Mouse (Mus musculus) limb, embryonic 11.5 days (tissue): ENCODE measurements at regions not wholly inside any gene's neighbourhood (a gene's known extent, or its start where the extent isn't known, plus 50 kb on each side); places are given as distances from the start of the nearest gene placed in this dataset.

Source experiments
- ATAC-seq: fragments of 200-750 bp; cut with Nextera tagmentation; 2 replicates; pipeline ENCODE4 v1.8.0; 2017; ENCODE audit warnings: low read depth; ENCODE audit not compliant: insufficient number of reproducible peaks, low FRiP score, low TSS enrichment
- DNase-seq: peaks from one replicate; pipeline ENCODE4 v3.0.0-alpha.2; 2015; ENCODE audit warnings: low spot score
- H3K27ac ChIP-seq: fragments of 300-500 bp; sonication (generic); replicated peaks from 2 replicates; pipeline ENCODE4 v1.5.1; 2014; ENCODE audit warnings: low read depth, mild to moderate bottlenecking, low read length
- H3K27me3 ChIP-seq: fragments of 300-500 bp; sonication (generic); 2 replicates; pipeline ENCODE4 v1.6.1; 2014; ENCODE audit warnings: mild to moderate bottlenecking, low read length, mixed read lengths; ENCODE audit not compliant: control insufficient read depth, insufficient read depth
- H3K36me3 ChIP-seq: fragments of 300-500 bp; sonication (generic); 2 replicates; pipeline ENCODE4 v1.6.1; 2014; ENCODE audit warnings: mild to moderate bottlenecking, low read length, moderate library complexity, mixed read lengths; ENCODE audit not compliant: control insufficient read depth, insufficient read depth
- H3K4me1 ChIP-seq: fragments of 300-500 bp; sonication (generic); 2 replicates; pipeline ENCODE4 v1.6.1; 2014; ENCODE audit warnings: low read length, mixed read lengths; ENCODE audit not compliant: control insufficient read depth, insufficient read depth
- H3K4me2 ChIP-seq: fragments of 300-500 bp; sonication (generic); 2 replicates; pipeline ENCODE4 v1.6.1; 2014; ENCODE audit warnings: low read depth, mild to moderate bottlenecking, moderate library complexity; ENCODE audit not compliant: severe bottlenecking
- H3K4me3 ChIP-seq: fragments of 300-500 bp; sonication (generic); 2 replicates; pipeline ENCODE4 v1.5.1; 2014; ENCODE audit warnings: low read depth, low read length
- H3K9ac ChIP-seq: fragments of 300-500 bp; sonication (generic); 2 replicates; pipeline ENCODE4 v1.6.1; 2014; ENCODE audit warnings: mild to moderate bottlenecking, low read length
- H3K9me3 ChIP-seq: fragments of 300-500 bp; sonication (generic); 2 replicates; pipeline ENCODE4 v1.6.1; 2016; ENCODE audit warnings: low read length; ENCODE audit not compliant: control insufficient read depth
- WGBS: fragments of 180-500 bp; shearing (Covaris S2); extraction: QIAGEN DNeasy Blood & Tissue Kit; methylation state at CpG from one replicate; pipeline ENCODE4 v1.1.7; 2014; 5-methylcytosine and 5-hydroxymethylcytosine counted together

DNA sequence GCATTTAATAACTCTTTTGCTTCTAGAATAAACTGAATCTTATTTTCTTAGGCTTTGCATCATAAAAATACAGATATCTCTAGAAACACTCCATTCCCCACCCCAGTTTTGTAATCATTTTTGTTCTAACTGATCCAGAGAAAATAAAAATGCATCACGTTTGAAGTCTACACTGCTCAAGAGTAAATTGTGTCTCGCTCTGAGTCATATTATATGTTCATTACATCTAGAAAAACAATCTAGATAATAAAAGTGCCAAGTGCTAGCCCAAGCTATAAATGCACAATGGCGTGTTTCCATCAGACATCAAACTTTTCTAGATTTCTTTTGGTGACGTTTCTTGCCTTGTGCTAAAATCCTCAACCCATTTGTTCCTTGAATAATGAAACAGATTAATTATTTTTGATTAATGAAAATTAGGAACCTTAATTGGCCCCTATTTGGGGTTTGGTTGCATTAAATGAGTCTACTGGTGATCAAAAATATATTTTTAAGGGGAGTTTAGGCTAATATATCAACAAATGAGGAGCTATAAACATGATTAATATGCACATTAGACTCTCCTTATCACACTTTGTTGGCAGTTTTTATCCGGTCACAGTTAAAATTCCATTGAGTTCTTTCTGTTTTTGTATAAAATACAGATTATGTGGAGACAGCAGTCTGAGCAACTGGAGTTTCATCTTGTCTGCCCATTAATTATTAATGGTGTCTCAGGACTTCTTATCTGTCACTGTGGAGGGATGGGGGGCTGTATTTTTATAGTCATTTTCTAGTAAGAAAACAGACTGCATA, 206.0 kb downstream of the Tbx18 start:
- Histone ChIP-seq H3K36me3 (no peaks in the 10 kb centered on the region), H3K4me1 (no peaks in the 10 kb centered on the region), H3K27me3 (no peaks in the 10 kb centered on the region), H3K4me3 (no peak overlapping the region), H3K9ac (no peak overlapping the region), H3K4me2 (no peak overlapping the region), H3K27ac (no peak overlapping the region), H3K9me3 (no peaks in the 10 kb centered on the region)
- ATAC-seq (no peak), DNase-seq (no peak)
- WGBS: 79% methylated on average over 5 of the region's 5 CpGs

DNA sequence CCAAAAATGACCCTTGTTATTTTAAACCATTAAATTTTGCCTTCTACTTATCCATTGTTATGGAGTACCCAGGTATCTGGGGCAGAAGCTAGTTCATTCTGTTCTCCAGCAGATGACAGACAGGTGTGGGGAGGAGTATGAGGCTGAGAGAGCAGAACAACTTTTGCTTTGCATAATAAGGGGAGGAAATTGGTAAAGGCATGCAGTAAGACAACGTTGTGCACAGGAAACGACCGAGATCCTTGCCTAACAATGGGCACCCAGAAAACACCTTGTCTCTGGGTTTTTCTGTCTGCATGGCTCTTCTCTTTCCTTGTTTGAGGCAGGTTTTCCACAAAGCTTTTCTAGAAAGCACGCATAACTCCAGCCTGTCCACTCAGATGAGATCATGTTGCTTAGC, 220.4 kb downstream of the Tbx18 start:
- Histone ChIP-seq H3K9ac (no peak overlapping the region), H3K9me3 (no peaks in the 10 kb centered on the region), H3K36me3 (no peaks in the 10 kb centered on the region), H3K27me3 (peaks cover 5% of the 10 kb centered on the region; the same call in 1 of the 2 replicates), H3K4me1 (no peaks in the 10 kb centered on the region), H3K4me2 (no peak overlapping the region), H3K4me3 (no peak overlapping the region), H3K27ac (no peak overlapping the region)
- DNase-seq (no peak), ATAC-seq (no peak)
- WGBS: 76% methylated on average over 4 of the region's 4 CpGs

DNA sequence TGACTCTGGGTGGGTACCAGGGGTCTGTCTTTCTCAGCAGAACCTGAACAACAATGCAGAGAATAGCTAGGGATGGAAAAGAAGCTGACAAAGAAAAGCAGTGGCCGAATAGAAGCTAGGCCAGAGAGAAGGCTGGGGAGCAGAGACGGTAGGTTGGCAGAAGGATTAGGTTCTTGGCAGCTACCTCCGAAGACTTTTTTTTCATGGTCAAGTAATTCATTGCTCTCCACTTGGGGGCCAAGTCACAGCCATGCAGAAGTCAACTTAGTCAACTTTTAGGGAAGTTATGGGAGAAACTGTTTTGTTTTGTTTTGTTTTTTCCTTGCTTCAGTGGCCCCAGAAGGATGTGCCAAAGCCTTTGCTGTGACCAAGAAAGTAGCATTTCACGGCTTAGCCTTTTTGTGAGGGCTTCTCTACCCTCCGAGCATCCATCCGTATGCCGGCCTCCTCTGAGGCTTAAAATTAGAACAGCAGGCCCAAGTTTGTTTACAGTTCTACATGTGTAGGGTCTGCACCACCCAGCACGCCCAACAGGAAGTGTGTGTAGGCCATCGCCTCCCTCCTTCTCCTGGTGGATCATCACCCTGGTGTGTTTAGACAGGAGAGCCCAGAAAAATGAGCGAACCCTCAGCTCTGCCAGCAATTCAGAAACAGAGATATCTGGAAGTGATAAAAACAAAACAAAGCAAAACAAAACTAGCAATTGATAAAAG, 226.2 kb downstream of the Tbx18 start:
- Histone ChIP-seq H3K4me2 (no peak overlapping the region), H3K4me1 (no peaks in the 10 kb centered on the region), H3K27ac (no peak overlapping the region), H3K9ac (no peak overlapping the region), H3K9me3 (no peaks in the 10 kb centered on the region), H3K36me3 (no peaks in the 10 kb centered on the region), H3K4me3 (no peak overlapping the region), H3K27me3 (peaks cover 5% of the 10 kb centered on the region; the same call in 1 of the 2 replicates)
- DNase-seq (peak; percentile 11), ATAC-seq (no peak)
- 43% methylated on average over 10 of the region's 10 CpGs for WGBS

DNA sequence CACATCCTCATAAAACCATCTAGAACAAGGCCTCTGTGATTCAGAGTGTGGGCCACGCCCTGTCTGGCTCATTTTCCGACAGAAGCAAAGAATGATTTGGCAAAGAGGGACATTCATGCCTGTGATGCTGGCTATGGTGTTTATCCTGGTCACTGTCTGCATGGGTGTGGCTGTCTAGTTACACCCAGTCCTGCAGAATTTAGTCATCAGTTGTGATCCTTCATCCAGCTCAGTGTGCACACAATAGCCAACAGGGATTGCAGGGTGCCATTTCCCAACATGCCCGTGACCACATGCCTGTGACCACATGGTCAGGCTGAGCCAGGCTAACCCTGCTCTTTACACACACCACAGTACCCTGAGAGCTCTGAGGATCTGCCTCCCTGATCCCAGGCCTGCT, 208.8 kb upstream of the Cep162 start:
- H3K9me3 ChIP-seq: no peaks in the 10 kb centered on the region
- ATAC-seq: no peak

DNA sequence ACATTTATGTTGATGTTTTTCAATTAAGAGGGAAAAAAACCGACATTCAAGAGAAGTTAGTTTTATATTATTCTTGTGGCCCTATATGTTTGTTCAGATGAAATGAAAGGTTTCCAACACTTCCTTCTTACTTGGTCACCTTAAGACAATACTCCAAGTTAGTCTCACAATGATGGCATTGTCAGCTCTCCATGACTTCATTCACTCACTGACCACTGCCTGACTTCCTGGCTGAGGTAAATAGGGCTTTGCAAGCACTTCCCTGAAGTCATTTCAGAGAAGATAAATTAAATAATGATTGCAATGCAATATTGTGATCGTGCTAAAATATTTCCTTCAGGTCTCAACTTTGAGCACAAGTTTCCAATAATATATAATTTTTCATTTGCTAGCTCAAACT, 197.9 kb upstream of the Cep162 start:
- H3K36me3 ChIP-seq: no peaks in the 10 kb centered on the region
- no peak overlapping the region for H3K4me2 ChIP-seq
- H3K9ac ChIP-seq: no peak overlapping the region
- no peak overlapping the region for H3K4me3 ChIP-seq
- H3K9me3 ChIP-seq: no peaks in the 10 kb centered on the region
- H3K4me1 ChIP-seq: no peaks in the 10 kb centered on the region
- H3K27ac ChIP-seq: no peak overlapping the region
- WGBS: 56% methylated on average over 2 of the region's 2 CpGs
- DNase-seq: no peak
- ATAC-seq: peak; percentile 60; the same call in 1 of the 2 replicates
- no peaks in the 10 kb centered on the region for H3K27me3 ChIP-seq

More for the DNA sequence above, 208.8 kb upstream of the Cep162 start:
- H3K4me3 ChIP-seq: no peak overlapping the region
- no peaks in the 10 kb centered on the region for H3K36me3 ChIP-seq
- no peak overlapping the region for H3K27ac ChIP-seq
- no peaks in the 10 kb centered on the region for H3K27me3 ChIP-seq
- no peak for DNase-seq
- WGBS: 83% methylated on average over 3 of the region's 3 CpGs
- H3K9ac ChIP-seq: no peak overlapping the region
- no peaks in the 10 kb centered on the region for H3K4me1 ChIP-seq
- no peak overlapping the region for H3K4me2 ChIP-seq

DNA sequence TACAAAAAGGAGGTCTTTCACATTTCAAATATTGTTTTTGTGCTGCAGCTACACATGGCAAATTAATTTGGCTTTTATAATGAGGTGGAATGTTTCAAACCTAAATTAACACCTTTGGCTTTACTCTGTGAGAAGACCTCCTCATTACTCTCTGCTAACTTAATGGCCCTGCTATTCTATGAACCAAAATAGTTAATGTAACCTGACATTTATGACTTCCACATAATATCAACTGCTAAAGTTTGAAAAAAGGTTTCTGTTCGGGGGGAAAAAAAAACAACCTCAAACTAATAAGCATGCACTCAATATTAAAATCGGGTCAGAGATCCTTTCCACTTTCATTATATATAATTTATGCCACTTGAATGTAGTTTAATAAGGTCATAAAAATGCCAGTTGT, 197.2 kb upstream of the Cep162 start:
- no peak overlapping the region for H3K9ac ChIP-seq
- H3K4me3 ChIP-seq: no peak overlapping the region
- H3K4me2 ChIP-seq: no peak overlapping the region
- H3K27me3 ChIP-seq: no peaks in the 10 kb centered on the region
- ATAC-seq (no peak; the same call in 1 of the 2 replicates), DNase-seq (no peak)
- no peaks in the 10 kb centered on the region for H3K36me3 ChIP-seq
- no peak overlapping the region for H3K27ac ChIP-seq
- H3K9me3 ChIP-seq: no peaks in the 10 kb centered on the region
- 18% methylated on average over 2 of the region's 2 CpGs for WGBS
- no peaks in the 10 kb centered on the region for H3K4me1 ChIP-seq

DNA sequence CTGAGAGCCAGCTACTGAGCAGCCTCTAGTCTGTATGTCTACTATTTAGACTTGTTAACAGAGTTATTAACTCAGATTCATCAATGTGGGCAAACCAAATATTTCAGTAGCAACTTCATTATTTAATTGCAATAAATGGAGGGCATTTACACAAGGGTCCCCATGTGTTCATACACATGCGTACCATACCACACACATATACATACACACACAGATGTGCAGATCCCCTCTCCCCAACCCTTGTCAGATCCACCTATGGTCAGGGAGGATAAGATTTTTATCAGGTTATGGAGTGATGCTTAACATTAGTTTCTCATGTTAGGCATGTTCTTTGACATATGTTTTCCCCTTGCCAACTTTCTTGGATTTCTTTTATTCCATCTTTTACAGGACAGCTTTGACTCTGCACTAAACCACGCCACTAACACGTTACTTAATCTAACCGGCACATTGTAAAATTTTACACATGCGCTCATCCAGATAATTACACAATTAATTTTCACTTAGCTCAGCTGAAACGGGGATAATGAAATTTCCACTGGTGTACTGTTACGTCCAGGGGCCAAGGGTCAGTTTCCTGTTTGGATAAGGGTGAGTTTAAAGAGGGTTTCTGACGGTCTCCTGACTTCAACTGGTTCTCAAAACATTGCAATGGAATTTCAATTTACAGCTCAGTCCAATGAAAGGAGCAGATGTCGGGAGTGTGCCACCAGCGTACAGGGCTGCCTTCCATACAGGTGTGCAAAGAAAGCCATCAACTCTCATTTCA, 188.3 kb upstream of the Cep162 start:
- Histone ChIP-seq H3K4me2 (no peak overlapping the region), H3K27me3 (no peaks in the 10 kb centered on the region), H3K9ac (no peak overlapping the region), H3K36me3 (no peaks in the 10 kb centered on the region), H3K4me3 (no peak overlapping the region), H3K9me3 (no peaks in the 10 kb centered on the region), H3K4me1 (peaks cover 8% of the 10 kb centered on the region; the same call in 1 of the 2 replicates), H3K27ac (no peak overlapping the region)
- DNase-seq (peak; percentile 62), ATAC-seq (peak; percentile 76; the same call in 1 of the 2 replicates)
- 11% methylated on average over 10 of the region's 10 CpGs for WGBS

DNA sequence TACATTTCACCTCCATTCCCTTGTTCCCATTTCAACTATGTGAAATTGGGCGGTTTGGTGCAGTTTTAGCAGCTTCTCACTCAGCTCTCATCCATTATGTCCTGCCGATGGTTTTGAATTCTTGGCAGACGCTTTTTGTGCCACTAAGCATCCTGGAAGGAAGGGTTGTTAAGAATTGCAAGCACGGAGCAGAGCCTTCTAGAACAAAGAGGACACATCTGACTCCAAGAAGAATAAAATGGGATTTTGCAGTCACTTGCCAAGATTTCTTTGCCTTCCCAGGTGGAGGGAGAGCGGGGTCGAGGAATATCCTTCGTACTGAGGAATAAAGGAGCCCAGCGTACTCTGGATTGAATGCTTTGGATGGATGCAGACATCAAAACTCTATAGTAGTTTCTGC, 176.7 kb upstream of the Cep162 start:
- H3K4me1 ChIP-seq: no peaks in the 10 kb centered on the region
- H3K9ac ChIP-seq: no peak overlapping the region
- ATAC-seq: no peak
- H3K36me3 ChIP-seq: no peaks in the 10 kb centered on the region
- H3K9me3 ChIP-seq: no peaks in the 10 kb centered on the region
- H3K4me3 ChIP-seq: no peak overlapping the region
- peaks cover 2% of the 10 kb centered on the region; the same call in 1 of the 2 replicates for H3K27me3 ChIP-seq
- H3K4me2 ChIP-seq: no peak overlapping the region
- H3K27ac ChIP-seq: no peak overlapping the region
- 80% methylated on average over 8 of the region's 8 CpGs for WGBS
- DNase-seq: no peak
